Mouse (Mus musculus) v-Abl transformed pro-B cells (cell line): ENCODE results near the gene Sorcs2.
"Not testable (repeated sequence)": the region's sequence is repeated elsewhere in the genome, so short reads cannot be mapped to it uniquely, and the experiment has no call there.

Source experiments
- in situ Hi-C, 2 experiments: fragments of 400-800 bp; cut with MboI; formaldehyde crosslinking; loops; one replicate each; pipeline ENCODE4 v1.15.1; 2025; ENCODE audit not compliant: unreplicated experiment in 2 of 2

Gene Sorcs2

DNA sequence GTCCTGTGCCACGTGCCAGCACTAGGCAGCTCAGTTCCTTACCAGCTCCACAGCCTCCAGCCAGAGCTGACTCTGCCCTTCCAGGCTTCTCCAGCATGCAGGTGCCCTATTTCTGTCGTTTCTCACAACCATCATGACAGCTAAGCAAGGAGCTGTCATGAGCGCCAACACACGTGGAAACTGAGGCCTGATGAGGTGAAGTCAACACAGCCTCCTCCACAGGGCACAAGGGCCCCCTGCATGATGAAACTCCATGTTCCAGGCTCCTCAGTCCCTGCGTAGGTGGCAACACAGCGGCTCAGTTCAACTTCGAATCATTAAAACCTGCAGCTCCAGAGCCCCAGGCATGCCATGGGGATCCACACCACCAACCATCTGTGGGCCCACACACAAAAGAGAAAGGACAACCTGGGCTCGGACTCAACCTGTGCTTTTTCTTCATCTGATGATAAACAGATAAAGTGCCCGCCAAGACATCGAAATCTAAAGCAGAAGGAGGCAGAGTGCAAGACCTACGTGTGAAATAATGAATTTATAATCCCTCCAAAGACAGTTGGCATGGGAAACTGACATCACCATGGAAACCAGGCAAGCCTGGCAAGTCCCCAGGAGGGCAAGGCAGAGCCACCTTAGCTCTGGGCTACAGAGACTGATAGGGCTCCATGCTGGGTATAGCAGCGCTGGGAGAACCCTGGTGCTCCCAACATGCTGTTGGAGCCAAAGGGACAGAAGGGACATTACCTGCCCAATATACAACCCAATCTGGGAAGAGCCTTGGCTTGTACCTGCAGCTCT lies 139.4 kb downstream of the Sorcs2 start:
- in situ Hi-C loops: loop anchor here in 1 of 2 experiments (25.0 kb wide), 1 partner anchor 746 kb away; no protein-coding TSS in a partner anchor

DNA sequence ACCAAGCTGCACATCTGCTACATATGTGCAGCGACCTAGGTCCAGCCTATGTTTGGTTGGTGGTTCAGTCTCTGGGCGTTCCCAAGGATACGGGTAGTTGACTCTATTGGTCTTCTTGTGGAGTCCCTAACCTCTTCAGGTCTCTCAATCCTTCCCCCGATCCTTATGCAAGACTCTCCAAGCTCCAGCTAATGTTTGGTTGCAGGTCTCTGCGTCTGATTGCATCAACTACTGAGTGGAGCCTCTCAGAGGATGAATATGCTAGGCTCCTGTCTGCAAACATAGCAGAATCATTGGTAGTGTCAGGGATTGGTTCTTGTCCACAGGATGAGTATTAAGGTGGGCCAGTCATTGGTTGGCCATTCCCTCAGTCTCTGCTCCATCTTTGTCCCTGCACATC lies 140.9 kb downstream of the Sorcs2 start:
- in situ Hi-C loops: loop anchor here in 1 of 2 experiments (25.0 kb wide), 1 partner anchor 745 kb away; no protein-coding TSS in a partner anchor

DNA sequence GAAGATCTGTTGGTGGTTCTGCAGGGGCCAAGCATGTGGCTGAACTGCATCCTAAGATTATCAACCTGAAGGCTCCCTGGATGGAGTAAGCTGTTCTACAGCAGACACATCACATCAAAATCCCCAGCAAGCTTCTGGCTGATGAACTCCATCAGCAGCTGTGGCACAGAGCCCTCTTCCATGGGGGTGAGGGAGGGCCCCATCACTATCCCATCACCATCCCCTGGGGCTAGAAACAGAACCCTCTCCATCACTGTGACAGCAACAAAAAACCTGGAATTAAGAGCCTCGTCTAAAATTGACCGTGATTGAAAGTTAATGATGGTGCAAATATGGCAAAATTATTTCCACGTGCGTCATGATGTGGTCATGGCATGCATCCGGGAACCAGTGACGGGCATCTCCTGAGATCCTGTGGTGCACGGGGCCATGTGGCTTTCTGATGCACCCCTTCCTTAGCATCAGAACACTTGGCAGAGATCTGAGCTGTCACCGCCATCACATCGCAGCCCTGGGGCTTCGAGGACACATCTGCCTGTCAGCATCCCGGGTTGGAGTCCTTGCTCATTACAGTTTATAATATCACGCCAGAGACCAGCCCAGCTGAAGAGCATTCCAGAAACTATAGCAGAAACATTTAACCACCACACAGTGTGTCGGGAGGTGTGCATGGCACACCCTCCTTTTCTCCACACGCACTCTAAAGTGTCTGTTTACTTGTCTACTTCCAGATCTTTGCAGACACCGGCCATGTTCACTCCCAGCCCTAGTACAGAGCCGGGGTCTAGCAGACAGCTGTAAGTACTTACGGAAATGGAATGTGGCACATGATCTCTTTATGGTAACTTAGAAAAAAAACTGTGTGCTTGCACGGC lies 143.1 kb downstream of the Sorcs2 start:
- in situ Hi-C loops: loop anchor here in 1 of 2 experiments (25.0 kb wide), 1 partner anchor 743 kb away; no protein-coding TSS in a partner anchor

DNA sequence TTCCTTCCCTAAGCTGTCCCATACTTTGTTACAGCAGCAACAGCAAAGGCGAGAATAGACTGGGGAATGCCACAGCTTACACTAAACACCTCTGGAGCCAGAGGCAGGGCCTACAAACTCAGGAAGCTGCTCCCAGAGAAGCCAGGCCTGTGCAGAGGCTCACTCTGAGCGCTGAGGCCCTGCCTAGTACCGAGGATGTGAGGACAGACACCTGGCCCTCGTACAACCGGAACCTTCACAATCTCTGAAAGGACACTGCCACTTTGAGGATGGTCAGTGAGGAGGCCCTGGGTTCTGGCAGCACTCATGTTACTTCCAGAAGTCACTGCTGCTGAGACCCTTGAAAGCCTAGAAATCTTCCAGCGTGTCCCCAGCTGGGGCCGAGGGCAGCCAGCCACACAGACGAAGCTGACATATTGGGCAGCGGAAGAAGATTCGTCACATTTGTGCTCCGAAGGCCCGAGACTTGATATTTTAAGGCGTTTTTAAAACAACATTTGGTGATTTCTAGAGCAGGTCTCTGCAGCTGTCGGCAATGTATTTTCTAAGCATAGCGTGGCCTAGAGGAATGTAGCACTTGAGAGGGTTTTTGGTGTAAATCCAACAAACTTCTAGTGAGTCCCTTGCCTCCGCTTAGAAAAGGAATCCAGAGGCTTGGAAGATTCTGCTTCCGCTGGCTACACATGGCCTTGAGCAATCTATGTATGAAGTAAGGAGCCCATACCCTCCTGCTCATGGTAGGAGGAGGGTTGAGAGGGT lies 145.0 kb downstream of the Sorcs2 start:
- in situ Hi-C loops: loop anchor here in 1 of 2 experiments (25.0 kb wide), 1 partner anchor 741 kb away; no protein-coding TSS in a partner anchor

DNA sequence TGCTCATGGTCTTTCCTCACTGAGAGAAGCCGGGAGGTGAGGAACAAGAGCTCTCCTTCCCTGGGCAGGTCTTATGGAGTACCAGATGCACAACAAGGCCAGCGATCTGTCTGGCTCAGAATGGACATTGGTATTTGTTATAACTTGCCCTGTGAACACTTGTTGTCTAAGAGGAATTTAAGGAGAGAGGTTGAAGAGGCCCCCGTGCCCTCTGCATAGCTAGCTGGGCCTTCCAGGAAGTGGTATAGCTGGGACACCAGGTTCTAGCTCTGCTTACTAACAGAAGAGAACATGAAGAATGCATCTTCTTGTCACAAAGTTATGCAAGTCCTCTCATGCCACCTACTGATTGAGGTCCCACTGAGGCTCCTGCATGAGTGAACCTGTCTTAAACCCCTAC lies 149.9 kb downstream of the Sorcs2 start:
- in situ Hi-C loops: no loop called here

DNA sequence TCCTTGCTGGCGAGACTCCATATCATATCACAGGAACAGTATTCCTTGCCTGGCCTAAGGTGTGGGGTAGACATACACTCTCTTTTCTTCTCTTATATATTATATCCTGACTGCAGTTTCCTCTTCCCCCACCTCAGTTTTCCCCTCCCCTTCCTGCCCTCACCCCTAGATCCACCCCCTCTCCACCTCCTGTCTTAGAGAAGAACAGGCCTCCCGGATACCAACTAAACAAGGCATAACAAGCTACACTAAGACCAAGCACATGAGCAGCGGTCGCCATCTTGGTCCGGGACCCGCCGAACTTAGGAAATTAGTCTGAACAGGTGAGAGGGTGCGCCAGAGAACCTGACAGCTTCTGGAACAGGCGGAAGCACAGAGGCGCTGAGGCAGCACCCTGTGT lies 160.4 kb downstream of the Sorcs2 start:
- in situ Hi-C loops: not testable (repeated sequence)

DNA sequence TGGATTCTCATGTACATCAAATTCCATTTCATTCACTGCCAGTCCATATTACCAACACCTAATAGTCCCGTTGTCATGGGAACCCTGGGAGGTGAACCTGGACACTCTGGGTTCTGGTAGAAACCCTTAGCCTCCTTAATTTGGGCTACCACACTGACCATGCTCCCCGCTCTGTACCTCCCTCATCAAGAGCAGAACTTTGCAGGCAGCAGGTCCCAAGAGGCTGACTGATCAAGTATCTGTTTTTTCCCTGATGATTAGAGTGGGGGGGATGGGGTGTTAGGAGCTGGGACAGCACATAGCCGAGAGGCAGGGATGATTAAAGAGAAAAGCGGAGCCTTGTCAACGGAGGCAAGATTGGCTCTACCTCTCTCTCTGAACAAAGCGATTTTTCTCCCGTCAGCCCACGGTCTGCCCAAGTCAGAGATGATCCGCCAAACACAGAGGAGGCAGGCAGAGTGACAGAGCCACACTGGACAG lies 167.6 kb downstream of the Sorcs2 start:
- in situ Hi-C loops: no loop called here

DNA sequence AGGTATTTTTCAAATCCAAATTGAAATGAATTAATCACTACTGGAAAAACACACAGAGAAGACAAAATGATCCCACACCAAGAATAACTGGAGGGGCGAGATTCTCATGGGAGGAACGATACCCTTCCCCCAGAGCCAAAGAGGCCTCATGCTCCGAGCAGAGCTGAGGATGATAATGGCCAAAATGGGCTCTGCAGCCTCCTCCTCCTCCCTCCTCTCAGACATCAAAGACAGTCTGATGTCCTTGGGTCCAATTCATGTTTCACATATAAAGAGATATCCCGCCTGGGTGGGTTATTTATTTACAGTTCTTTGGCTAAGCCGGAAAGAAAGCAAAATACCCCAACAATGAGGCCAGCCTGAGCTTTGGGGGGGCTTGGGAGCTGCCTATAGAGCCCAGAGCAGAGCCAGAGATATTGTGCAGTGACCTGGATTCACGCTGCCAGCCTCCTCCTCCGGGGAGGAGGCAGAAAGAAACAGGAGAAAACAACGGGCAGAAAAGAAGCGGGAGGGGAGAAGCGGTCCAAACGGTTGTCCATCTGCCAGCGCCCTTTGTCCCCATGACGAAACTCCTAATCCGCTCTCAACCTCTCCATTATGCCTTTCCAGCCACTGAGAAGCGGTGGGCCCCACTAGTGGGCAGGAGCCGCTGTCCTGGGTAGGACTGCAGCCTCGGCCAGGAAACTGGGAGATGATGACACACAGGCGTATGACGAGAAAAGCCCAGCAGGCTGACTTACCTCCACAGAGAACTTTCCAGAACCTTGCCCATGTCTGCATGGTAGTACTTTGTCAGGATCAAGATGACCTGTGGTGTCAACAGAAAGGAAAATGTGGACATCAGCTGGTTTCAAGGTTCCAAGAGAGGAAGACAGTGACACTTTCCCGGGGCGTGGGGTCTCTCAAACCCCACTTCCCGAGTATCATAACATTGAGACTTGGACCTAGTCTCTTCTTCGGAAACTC lies 169.3 kb downstream of the Sorcs2 start:
- in situ Hi-C loops: no loop called here

DNA sequence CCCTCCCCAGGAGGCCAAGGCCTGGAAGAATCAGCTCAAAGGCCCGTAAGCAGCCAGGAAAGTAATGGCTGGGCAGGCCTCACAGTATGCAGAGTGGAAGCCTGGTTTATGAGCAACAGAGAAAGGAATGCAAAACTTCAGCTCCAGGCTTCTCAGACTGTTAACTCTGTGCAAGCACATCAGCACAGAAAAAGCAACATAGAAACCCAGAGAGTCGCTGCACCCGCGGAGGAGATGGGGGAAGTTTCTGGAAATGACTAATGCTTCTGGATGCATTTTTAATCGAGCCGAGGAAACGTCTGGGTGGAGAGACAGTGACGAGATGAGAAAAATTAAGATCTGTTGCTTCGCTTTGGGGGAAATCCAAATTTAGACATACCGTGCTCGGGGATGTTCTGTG lies 171.6 kb downstream of the Sorcs2 start:
- in situ Hi-C loops: no loop called here

DNA sequence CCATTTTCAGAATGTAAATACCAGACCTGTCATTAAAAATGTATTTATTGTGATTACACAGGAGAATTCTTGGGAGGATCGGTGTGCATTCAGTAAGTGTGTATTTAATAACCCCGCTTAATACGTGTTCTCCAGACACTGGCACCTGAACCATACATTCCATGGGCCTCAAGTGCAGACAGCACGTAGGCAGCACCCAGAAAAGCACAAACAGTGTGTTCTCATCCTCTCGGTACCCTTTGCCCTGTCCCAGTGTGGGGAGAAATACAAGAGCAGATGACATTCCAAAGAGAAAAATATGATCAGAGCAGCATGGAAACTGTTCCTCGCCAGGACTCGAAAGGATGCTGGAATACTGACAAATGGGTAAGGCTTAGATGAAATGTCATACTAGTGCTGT lies 172.1 kb downstream of the Sorcs2 start:
- in situ Hi-C loops: no loop called here

DNA sequence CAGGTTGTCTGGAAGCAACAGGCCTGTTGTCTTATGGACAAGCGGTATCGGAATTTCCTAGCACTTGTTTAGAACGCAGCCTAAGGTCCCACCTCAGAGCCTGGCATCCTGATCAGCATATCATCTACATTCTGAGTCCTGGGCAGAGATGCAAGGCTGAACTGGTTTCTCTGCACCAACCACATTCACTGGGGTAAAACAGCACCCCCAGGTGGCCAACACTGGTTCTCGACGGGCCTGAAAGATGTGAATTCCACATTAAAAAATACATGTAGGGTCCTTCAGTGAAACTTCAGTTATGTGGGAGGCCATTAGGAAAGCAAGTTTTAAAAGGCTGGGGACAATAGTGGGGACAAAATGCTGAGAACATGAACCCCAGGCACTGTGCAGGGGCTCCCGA lies 174.2 kb downstream of the Sorcs2 start:
- in situ Hi-C loops: loop anchor here (5.0 kb wide), 4 partner anchors 76 to 191 kb away; partner anchors contain the start of gene Sorcs2 (in 1 of the 2)

DNA sequence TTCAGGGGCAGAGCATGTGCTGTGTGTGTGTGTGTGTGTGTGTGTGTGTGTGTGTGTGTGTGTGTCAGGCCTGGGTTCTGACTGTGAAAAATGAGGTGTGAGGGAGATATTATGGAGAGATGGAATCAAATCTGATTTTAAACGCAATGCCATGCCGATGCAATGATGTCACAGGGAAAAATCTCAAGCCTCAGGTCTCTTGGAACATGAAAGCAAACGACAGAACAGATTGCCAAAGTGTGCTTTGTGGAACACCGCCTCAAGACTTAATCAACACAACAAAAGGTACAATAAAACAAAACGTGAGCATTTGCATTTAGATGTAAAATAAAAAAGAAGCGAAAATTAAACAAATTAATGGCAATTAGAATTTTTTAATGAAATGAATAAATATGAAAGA lies 177.3 kb downstream of the Sorcs2 start:
- in situ Hi-C loops: loop anchor here (5.0 kb wide), 4 partner anchors 73 to 188 kb away; partner anchors contain the start of gene Sorcs2 (in 1 of the 2)

DNA sequence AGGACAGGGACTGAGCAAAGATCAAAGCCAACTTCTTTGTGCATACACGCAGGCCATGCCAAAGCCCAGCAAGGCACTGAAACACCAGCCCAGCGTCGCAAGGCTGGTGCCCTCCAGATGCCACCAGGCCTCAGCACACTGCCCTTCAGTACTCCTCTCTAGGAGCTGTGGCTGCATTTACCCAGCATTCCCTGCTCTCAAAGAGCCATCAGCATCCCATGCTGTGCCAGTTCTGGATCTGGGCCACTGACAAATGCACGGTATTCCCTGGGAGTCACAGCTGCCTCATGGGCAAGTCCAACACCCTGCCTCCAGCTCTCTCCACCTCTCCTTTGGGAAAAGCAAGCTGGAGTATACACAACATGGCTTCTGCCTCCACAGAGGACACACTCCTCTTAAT lies 177.8 kb downstream of the Sorcs2 start:
- in situ Hi-C loops: loop anchor here (5.0 kb wide), 4 partner anchors 73 to 188 kb away; partner anchors contain the start of gene Sorcs2 (in 1 of the 2)

DNA sequence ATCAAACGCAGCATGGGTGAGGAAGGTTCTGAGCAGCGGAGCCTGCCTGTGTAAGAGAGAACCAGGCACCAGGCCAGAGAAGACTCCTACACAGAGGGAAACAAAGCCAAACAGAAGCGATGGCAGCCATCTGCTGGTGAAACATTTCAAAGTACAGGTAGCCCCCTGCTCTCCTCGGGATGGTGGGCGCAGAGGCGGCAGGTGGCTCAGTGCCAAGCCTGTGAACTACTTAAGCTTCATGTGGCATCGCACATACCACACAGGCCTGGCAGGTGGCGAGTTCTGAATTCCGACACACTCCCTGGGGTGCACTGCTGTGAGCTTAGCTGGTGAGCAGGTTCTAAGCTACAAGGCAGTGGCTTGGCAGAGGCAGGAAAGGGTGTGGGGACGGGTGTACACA lies 184.6 kb downstream of the Sorcs2 start:
- in situ Hi-C loops: no loop called here

DNA sequence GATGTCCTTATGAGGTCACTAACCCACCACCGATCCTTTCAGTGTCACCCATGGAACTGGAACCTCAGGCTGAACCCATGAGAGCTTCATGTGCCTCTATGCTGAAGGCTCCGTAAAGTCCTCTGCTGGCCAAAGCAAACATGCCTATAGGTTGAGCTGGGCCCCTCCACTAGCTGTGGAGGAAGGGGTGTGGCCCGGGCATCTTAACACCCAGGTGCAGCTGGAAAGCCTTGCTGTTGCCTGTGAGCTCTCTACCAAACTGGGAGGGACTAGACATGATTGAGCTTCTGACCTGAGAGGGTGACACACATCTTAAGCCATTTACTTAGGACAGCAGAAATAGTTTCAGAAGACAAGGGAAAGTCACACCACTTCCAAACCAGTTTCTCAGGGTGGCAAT lies 189.1 kb downstream of the Sorcs2 start:
- in situ Hi-C loops: loop anchor here in 1 of 2 experiments (5.0 kb wide), 1 partner anchor 52 kb away; no protein-coding TSS in a partner anchor

DNA sequence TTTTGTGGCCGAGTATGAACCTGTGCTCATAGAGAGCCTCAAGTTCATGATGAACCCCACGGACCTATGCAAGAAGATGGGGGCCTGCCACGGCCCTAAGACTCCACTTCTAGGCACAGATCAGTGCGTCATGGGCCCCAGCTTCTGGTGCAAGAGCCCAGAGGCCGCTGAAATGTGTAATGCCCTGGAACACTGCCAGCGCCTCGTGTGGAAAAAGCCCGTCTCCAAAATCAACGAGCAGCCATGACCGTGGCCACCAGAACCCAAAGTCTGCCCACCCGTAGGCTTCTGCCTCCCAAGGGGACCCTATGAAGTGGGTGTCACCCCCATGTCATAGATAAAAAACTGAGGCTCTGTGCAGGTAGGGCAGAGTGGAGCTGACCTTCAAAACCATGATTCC lies 192.5 kb downstream of the Sorcs2 start:
- in situ Hi-C loops: loop anchor here in 1 of 2 experiments (5.0 kb wide), 1 partner anchor 48 kb away; no protein-coding TSS in a partner anchor

DNA sequence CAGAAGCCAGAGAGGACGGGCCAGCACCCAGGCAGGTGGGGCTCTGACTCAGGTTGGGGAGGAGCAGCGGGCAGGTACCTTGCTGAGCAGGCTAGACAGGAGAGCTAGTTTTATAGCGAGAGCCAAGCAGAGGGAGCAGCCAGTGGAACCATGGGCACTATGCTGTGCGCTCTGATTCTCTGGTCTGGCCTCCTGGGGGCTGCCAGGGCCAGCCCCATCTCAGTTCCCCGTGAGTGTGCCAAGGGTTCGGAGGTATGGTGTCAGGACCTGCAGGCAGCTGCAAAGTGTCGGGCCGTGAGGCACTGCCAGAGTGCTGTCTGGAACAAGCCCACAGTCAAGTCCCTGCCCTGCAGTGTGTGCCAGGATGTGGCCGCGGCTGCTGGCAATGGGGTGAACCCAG lies 194.0 kb downstream of the Sorcs2 start, which contains the start of gene Psapl1:
Psapl1 (plus strand) TSS at position 106 of the 400 bp plus-strand sequence.
- in situ Hi-C loops: no loop called here

DNA sequence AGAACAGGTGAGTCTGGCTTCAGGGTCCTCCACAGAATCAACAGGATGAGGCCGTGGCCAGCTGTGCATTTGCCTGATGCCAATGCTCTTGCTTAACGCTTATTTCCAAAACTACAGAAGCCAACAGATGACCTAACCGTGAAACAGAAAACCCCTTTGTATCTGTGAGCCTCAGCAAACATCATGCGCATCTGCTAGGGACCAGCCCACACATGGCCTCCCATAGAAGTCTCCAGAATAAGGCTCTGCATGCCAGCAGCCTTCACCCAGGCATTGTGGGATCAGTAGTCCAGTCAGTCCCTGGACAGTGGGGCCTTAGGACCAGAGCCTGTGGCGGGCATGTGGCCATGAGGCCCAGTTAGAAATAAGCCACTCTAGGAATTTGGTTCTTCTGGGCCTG lies 194.5 kb downstream of the Sorcs2 start:
- in situ Hi-C loops: no loop called here

DNA sequence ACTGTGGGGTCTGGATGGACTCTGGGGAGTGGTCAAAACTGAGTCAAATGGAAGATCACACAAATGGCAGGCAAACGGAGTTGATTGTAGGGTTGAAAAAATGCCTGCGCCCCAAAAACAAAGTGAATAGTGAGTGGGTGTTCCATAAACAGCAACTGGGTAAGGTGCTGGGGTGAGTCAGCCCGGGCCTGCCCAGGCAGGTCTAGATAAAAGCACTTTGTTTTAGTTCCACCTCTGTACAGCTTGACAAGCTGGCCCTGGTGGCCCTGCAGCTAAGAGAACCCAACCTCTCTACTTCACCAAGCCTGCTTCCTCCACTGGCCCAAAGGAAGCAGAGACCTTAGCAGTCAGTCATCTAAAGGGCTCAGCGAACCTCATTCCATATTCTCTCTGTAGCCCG lies 195.2 kb downstream of the Sorcs2 start:
- in situ Hi-C loops: no loop called here
